Mouse (Mus musculus) embryonic facial prominence, embryonic 15.5 days (tissue): Measurements from ENCODE around the gene Antxr1. TPM values are rescaled to one million over a fixed set of nuclear protein-coding genes. Genes with fewer than 3 reads are reported as not detected.

Experiments used
- ATAC-seq: fragments of 200-750 bp; cut with Nextera tagmentation; 2 replicates; pipeline ENCODE4 v1.8.0; 2017; ENCODE audit warnings: low read depth, moderate TSS enrichment; ENCODE audit not compliant: insufficient number of reproducible peaks, low FRiP score, low TSS enrichment
- H3K27ac ChIP-seq: fragments of 300-500 bp; sonication (generic); replicated peaks from 2 replicates; pipeline ENCODE4 v1.5.1; 2015; ENCODE audit warnings: mild to moderate bottlenecking, inconsistent platforms
- H3K27me3 ChIP-seq: fragments of 300-500 bp; sonication (generic); 2 replicates; pipeline ENCODE4 v1.6.1; 2015; ENCODE audit warnings: inconsistent platforms
- H3K36me3 ChIP-seq: fragments of 300-500 bp; sonication (generic); 2 replicates; pipeline ENCODE4 v1.6.1; 2015; ENCODE audit warnings: mild to moderate bottlenecking, inconsistent platforms
- H3K4me1 ChIP-seq: fragments of 300-500 bp; sonication (generic); 2 replicates; pipeline ENCODE4 v1.6.1; 2015; ENCODE audit warnings: inconsistent platforms
- H3K4me2 ChIP-seq: fragments of 300-500 bp; sonication (generic); replicated peaks from 2 replicates; pipeline ENCODE4 v1.6.1; 2015; ENCODE audit warnings: mild to moderate bottlenecking, inconsistent platforms
- H3K4me3 ChIP-seq: fragments of 300-500 bp; sonication (generic); replicated peaks from 2 replicates; pipeline ENCODE4 v1.5.1; 2015; ENCODE audit warnings: mild to moderate bottlenecking, inconsistent platforms
- H3K9ac ChIP-seq: fragments of 300-500 bp; sonication (generic); 2 replicates; pipeline ENCODE4 v1.6.1; 2015; ENCODE audit warnings: inconsistent platforms
- H3K9me3 ChIP-seq: fragments of 300-500 bp; sonication (generic); replicated peaks from 2 replicates; pipeline ENCODE4 v1.6.1; 2016; ENCODE audit warnings: inconsistent platforms
- WGBS: fragments of 180-500 bp; shearing (Covaris S2); methylation state at CpG from one replicate; pipeline ENCODE4 v1.1.7; 2015; 5-methylcytosine and 5-hydroxymethylcytosine counted together
- polyA plus RNA-seq: library from polyadenylated mRNA; unstranded; fragments of >200 nt; fragmentation: Nextera tagmentation; extraction: Ambion mirVana; gene quantifications from 2 replicates; pipeline ENCODE4 v1.2.1, GENCODE M21; 2015

Gene Antxr1
- polyA plus RNA-seq, result 20.3 and 24.3 TPM in 2 replicates

DNA sequence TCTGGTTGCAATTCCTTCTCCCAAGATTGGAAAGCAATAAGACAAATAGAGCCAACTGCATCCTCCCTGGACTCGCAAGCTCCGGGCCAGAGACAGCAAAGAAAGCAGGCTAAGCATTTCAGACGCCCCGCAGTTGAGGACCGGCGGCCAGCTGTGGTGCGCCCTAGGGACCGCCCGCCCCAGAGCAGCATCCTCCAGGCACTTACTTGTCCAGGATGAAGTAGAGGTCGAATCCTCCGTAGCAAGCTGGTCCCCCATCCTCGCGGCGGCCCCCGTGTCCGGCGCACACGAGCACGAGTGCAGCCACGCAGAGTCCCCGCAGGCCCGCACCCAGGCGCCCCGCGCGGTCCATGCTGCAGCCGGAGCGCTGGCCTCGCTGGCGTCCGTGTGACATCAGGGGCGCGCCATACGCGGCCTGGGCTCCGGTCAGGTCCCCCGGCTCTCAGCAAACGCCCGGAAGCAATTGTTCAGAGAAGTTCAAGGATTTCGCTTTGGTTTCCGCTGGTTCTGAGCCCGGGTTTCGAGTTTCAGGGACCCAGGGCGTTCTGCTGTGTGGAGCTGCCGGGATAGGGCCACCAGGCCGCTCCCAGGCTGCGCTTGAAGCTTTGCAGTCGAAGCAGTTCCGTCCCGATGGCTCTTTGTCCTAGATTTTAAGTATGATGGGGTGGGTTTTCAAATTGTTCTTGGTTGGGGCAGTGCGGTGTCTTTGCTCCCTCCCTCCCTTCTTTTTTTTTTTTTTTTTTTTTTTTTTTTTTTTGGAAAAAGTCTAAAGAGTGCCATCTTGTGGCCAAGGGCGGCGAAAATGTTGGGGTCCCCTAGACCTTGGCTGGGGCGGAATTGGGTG is at the start of gene Antxr1:
Gene Antxr1 (minus strand): TSS at position 731 of the 844 bp plus-strand sequence.
- peak within 1 kb of the TSS; percentile 98 for H3K27ac ChIP-seq
- H3K4me3 ChIP-seq, result peak within 1 kb of the TSS; percentile 88
- no peaks in the 10 kb centered on the region for H3K27me3 ChIP-seq
- H3K9ac ChIP-seq, result peak within 1 kb of the TSS; percentile 79
- H3K4me2 ChIP-seq, result peak within 1 kb of the TSS; percentile 62
- no peaks in the 10 kb centered on the region for H3K9me3 ChIP-seq
- peaks cover 23% of the 10 kb centered on the region for H3K4me1 ChIP-seq
- H3K36me3 ChIP-seq, result no peaks in the 10 kb centered on the region
- WGBS, result under 1% methylated on average over 54 of the region's 54 CpGs
- ATAC-seq, result peak; percentile 56; the same call in 1 of the 2 replicates

GRCm38 (mm10) chr6:87384761-87385160 is 49.1 kb upstream of the Antxr1 start:
- Histone ChIP-seq H3K36me3 (no peaks in the 10 kb centered on the region), H3K4me1 (peaks cover 11% of the 10 kb centered on the region), H3K9ac (no peak overlapping the region), H3K4me2 (peak overlapping the region; percentile 59), H3K9me3 (no peaks in the 10 kb centered on the region), H3K4me3 (peak overlapping the region; percentile 36; the same call in 1 of the 2 replicates), H3K27ac (no peak overlapping the region), H3K27me3 (peaks cover 8% of the 10 kb centered on the region)
- 34% methylated on average over 5 of the region's 6 CpGs for WGBS
- no peak for ATAC-seq

DNA sequence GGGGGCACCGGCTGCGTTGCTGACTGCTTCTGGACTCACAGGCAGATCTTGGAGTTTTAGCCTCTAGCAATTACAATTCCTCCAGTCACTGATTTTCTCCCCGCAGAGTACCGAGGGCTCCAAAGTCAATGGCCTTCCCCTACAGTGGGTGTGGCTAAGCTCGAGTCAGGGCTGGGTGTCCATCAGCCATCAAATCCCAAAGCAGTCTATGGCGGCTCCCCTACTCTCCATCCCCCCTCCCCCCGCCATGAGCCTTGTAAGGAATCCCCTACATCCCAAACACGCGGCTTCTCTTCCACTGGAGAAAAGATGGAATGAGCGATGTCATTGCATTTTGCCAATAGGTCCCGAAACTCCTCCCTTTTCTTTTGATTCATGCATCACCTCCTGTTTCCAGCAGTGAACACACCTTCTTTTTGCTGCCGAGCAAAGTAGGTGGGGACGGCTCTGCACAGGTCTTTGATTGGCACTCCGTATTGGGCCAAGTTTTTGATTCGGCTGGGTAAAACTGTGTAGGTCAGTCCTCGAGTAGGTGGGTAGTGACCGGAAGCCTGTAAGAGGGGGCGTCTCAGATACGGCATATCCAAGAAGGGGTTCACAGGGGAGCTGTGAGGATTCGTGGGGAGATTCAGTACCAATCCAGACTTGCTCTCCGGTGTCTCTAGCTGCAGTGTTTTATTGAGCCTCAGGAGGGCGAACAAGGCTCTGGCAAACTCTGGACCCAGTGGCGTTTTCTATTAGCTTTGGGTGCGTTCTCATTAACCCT is 48.5 kb upstream of the Antxr1 start:
- no peak for ATAC-seq
- Histone ChIP-seq H3K9ac (no peak overlapping the region), H3K27me3 (peaks cover 8% of the 10 kb centered on the region), H3K4me2 (peak overlapping the region; percentile 59), H3K36me3 (no peaks in the 10 kb centered on the region), H3K27ac (no peak overlapping the region), H3K9me3 (no peaks in the 10 kb centered on the region), H3K4me3 (peak overlapping the region; percentile 36), H3K4me1 (peaks cover 11% of the 10 kb centered on the region)
- 7% methylated on average over 24 of the region's 24 CpGs for WGBS

DNA sequence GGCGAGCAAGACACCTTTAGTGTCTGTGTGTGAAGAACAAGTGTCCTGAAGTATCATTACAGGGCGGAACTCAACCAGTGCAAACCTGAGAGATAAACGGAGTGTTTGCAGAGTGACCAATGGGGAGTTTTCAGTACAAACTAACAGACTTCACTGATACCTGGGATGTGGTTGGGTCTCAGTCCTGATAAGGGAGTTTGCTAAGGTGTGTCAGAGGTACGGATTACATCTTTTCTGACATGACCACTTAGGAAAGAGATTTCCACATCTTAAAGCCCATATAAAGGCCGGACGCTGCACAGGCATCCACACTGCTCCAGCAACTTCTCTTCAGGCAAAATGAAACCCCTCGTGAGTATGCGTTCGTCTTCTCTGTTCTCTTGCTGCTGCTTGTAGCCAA is 37.4 kb upstream of the Antxr1 start, which contains the start of gene Gkn2:
Gene Gkn2 (plus strand): TSS at position 301 of the 400 bp plus-strand sequence.
- Histone ChIP-seq H3K9me3 (no peaks in the 10 kb centered on the region), H3K27me3 (no peaks in the 10 kb centered on the region), H3K27ac (no peak within 1 kb of the TSS), H3K4me3 (no peak within 1 kb of the TSS), H3K9ac (no peak within 1 kb of the TSS), H3K4me2 (no peak within 1 kb of the TSS), H3K4me1 (no peaks in the 10 kb centered on the region), H3K36me3 (no peaks in the 10 kb centered on the region)
- ATAC-seq, result no peak
- 85% methylated on average over 9 of the region's 9 CpGs for WGBS

GRCm38 (mm10) chr6:87369223-87369622 is 33.6 kb upstream of the Antxr1 start:
- no peak overlapping the region for H3K27ac ChIP-seq
- no peaks in the 10 kb centered on the region for H3K36me3 ChIP-seq
- no peak for ATAC-seq
- H3K27me3 ChIP-seq, result no peaks in the 10 kb centered on the region
- H3K4me3 ChIP-seq, result no peak overlapping the region
- no peak overlapping the region for H3K4me2 ChIP-seq
- no peaks in the 10 kb centered on the region for H3K4me1 ChIP-seq
- no peaks in the 10 kb centered on the region for H3K9me3 ChIP-seq
- no peak overlapping the region for H3K9ac ChIP-seq
- WGBS, result 89% methylated on average over 5 of the region's 5 CpGs

DNA sequence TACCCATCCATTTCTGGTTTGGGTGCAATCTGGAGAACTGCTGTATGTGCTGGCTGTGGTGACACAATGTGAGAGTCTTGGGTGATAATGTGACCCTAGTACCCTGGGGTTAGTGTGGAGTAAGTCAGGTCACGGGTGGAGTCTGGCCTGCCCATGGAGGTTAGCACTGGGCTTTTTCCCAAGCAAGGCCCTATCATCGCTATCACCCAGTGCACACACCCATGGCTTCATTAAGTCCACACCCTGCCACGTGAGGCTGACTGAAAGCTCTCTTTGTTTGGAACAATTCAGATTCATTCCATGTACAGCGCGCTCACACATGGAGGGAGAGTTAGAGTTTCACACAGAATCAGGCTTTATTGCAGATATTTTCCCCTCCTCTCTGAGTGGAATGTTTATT is 18.8 kb upstream of the Antxr1 start:
- no peaks in the 10 kb centered on the region for H3K36me3 ChIP-seq
- ATAC-seq, result no peak
- H3K4me1 ChIP-seq, result no peaks in the 10 kb centered on the region
- H3K4me3 ChIP-seq, result no peak overlapping the region
- no peaks in the 10 kb centered on the region for H3K9me3 ChIP-seq
- no peaks in the 10 kb centered on the region for H3K27me3 ChIP-seq
- no peak overlapping the region for H3K27ac ChIP-seq
- H3K9ac ChIP-seq, result no peak overlapping the region
- 63% methylated on average over 5 of the region's 5 CpGs for whole genome bisulfite sequencing
- H3K4me2 ChIP-seq, result no peak overlapping the region

DNA sequence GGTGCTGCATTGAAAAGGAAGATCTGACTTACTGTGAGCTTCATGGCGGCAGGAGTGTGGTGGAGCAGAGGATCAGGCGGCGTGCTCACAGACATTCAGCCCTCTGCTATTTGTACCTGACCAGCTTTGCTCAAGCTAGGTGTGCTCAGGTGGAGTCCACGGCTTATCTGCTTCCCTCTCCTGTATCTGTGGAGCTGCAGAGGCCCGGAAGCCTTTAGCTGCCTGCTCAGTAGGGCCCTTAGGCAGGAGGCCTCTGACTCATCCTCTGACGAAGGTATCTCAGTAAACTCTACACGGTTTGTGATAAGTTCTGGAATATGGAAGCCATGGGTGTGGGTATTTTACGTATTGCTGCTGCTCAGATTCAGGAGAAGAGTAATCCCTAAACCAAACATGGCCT is 15.2 kb upstream of the Antxr1 start, which contains the start of gene Gkn1:
Gene Gkn1 (minus strand): TSS at position 114 of the 400 bp plus-strand sequence.
- Histone ChIP-seq H3K27ac (no peak within 1 kb of the TSS), H3K36me3 (no peaks in the 10 kb centered on the region), H3K9me3 (no peaks in the 10 kb centered on the region), H3K9ac (no peak within 1 kb of the TSS), H3K4me1 (no peaks in the 10 kb centered on the region), H3K27me3 (no peaks in the 10 kb centered on the region), H3K4me2 (no peak within 1 kb of the TSS), H3K4me3 (no peak within 1 kb of the TSS)
- 86% methylated on average over 8 of the region's 8 CpGs for WGBS
- no peak for ATAC-seq

GRCm38 (mm10) chr6:87335935-87336295 is 294 bp upstream of the Antxr1 start:
- Histone ChIP-seq H3K9me3 (no peaks in the 10 kb centered on the region), H3K4me2 (peak overlapping the region; percentile 62; the same call in 1 of the 2 replicates), H3K4me1 (peaks cover 17% of the 10 kb centered on the region), H3K27ac (no peak overlapping the region), H3K4me3 (peak overlapping the region; percentile 88), H3K36me3 (no peaks in the 10 kb centered on the region), H3K9ac (no peak overlapping the region), H3K27me3 (no peaks in the 10 kb centered on the region)
- no peak for ATAC-seq
- WGBS, result 25% methylated on average over 6 of the region's 6 CpGs

DNA sequence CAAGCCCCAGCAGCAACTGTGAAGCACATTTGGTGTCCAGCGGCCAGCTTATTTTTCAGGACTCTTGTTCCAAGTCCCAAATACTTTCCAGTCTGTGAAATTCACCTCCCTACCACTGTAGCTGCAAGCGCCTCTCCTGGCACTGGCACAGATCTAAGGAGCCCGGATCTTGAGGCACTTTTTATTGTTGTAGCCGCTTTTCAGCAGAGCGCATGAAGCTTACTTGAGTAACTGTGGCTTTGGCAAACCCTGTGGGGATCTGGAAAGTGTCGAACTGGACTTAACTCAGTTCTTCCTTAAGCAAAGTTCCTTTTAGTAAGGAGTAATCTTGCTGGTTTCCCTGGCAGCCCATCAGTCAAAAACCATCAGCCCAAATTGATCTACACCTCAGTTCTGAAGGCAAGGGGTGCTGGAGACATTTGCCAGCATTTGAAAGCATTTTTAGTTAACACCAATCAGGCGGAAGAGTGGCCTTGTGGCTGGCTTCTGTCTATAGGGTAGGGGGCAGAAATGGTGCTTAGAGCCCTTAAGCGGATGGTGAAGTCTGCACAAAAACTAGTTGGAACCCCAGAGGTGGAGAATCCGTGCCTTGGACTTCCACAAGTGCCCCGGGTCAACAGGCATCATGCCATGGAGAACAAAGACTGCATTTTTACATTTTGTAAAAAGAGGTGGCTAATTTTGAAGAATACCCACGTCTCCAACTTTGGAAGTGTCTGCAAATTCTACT is 1.1 kb downstream of the Antxr1 start:
- no peaks in the 10 kb centered on the region for H3K36me3 ChIP-seq
- H3K4me1 ChIP-seq, result peaks cover 31% of the 10 kb centered on the region
- H3K9ac ChIP-seq, result peak overlapping the region; percentile 79
- no peak for ATAC-seq
- H3K4me2 ChIP-seq, result peak overlapping the region; percentile 62
- peak overlapping the region; percentile 88 for H3K4me3 ChIP-seq
- no peaks in the 10 kb centered on the region for H3K9me3 ChIP-seq
- peak overlapping the region; percentile 98 for H3K27ac ChIP-seq
- WGBS, result 5% methylated on average over 11 of the region's 11 CpGs
- H3K27me3 ChIP-seq, result no peaks in the 10 kb centered on the region

DNA sequence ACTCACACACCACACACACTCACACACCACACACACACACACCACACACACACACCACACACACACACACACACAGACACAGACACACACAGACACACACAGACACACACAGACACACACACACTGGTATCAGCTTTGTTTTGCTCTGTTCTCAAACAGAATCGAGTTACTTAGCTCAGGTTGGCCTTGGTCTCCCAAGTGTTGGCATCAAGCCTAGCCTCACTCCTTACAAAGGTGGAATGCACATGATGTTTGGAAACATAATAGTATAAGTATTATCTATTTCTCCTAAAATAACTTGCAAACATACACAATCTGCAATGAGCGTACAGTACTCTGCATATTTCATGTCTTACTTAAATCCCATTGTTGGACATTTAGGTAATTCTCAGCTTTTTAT is 3.2 kb downstream of the Antxr1 start:
- H3K4me1 ChIP-seq, result peaks cover 44% of the 10 kb centered on the region
- H3K36me3 ChIP-seq, result no peaks in the 10 kb centered on the region
- H3K4me2 ChIP-seq, result peak overlapping the region; percentile 62
- H3K4me3 ChIP-seq, result peak overlapping the region; percentile 88
- no peaks in the 10 kb centered on the region for H3K9me3 ChIP-seq
- H3K27ac ChIP-seq, result no peak overlapping the region
- WGBS, result 26% methylated on average over 2 of the region's 2 CpGs
- H3K9ac ChIP-seq, result no peak overlapping the region
- H3K27me3 ChIP-seq, result no peaks in the 10 kb centered on the region
- ATAC-seq, result no peak
